14 mouse cellular contexts compared by ENCODE assay signal in genomic region chr2:148743001-148743400, GRCm38 (mm10). TPM values are rescaled to one million over a fixed set of nuclear protein-coding genes. Genes with fewer than 3 reads are reported as not detected.
DNase-seq lines count a peak whose midpoint lies in the region; ATAC-seq lines count a peak whose summit lies in the region.
"Had no signal": no experiment of that assay in that cellular context is flagged by ENCODE, and none has a peak within 500 bp of the region (broad histone marks: within the 10 kb centered on the region; RNA-seq: fewer than 3 reads in every experiment).

No protein-coding gene starts in this region.

- no peak overlapping the region for H3K4me2 ChIP-seq in intestine, embryonic 16.5 days (ENCODE audit: low read depth, low read length)
- H3K4me2 ChIP-seq: embryonic facial prominence, embryonic 13.5 days; heart, embryonic 13.5 days; liver, embryonic 11.5 days; neural tube, embryonic 12.5 days had no signal

- DNase-seq in layer of hippocampus, adult 11-12 months (ENCODE audit: low spot score): peak; percentile 33
- DNase-seq in layer of hippocampus, adult 9-10 months (ENCODE audit: low spot score): no peak
- DNase-seq in cerebellum, adult 9-11 months: peak; percentile 98
- peak; percentile 45 for DNase-seq in gastrocnemius, postnatal 14 days
- peak; percentile 35 to 65 for DNase-seq in right cerebral cortex, postnatal 36 days (ENCODE audit: low spot score in 2 of 2)
- no peak for DNase-seq in embryonic facial prominence, embryonic 10.5 days (ENCODE audit: low spot score)
- DNase-seq in spleen, adult 12 weeks (ENCODE audit: low spot score): no peak

- no peaks in the 10 kb centered on the region for H3K36me3 ChIP-seq in embryonic facial prominence, embryonic 10.5 days (replicated peaks)
- H3K36me3 ChIP-seq in intestine, embryonic 16.5 days (ENCODE audit: control insufficient read depth, insufficient read depth, low read length): no peaks in the 10 kb centered on the region
- H3K36me3 ChIP-seq: embryonic facial prominence, embryonic 13.5 days; heart, embryonic 13.5 days; neural tube, embryonic 12.5 days had no signal

- intact Hi-C loops in gastrocnemius, postnatal 14 days (cut with DNase I; ENCODE audit: low total_unique reads): no loop called here

- 79% methylated on average over 3 of the region's 3 CpGs for WGBS in embryonic facial prominence, embryonic 10.5 days
- WGBS in intestine, embryonic 16.5 days: 78% methylated on average over 3 of the region's 3 CpGs

- no peaks in the 10 kb centered on the region for H3K9me3 ChIP-seq in embryonic facial prominence, embryonic 10.5 days
- H3K9me3 ChIP-seq in intestine, embryonic 16.5 days (ENCODE audit: control insufficient read depth, low read length): no peaks in the 10 kb centered on the region
- H3K9me3 ChIP-seq: embryonic facial prominence, embryonic 13.5 days; neural tube, embryonic 12.5 days had no signal

- no peak overlapping the region for H3K27ac ChIP-seq in embryonic facial prominence, embryonic 10.5 days (replicated peaks)
- no peak overlapping the region for H3K27ac ChIP-seq in intestine, embryonic 16.5 days (ENCODE audit: low read length)
- H3K27ac ChIP-seq: embryonic facial prominence, embryonic 13.5 days; heart, embryonic 13.5 days; kidney, postnatal 0 days; neural tube, embryonic 12.5 days had no signal

- H3K4me1 ChIP-seq in embryonic facial prominence, embryonic 10.5 days: no peaks in the 10 kb centered on the region
- no peaks in the 10 kb centered on the region for H3K4me1 ChIP-seq in intestine, embryonic 16.5 days (ENCODE audit: control insufficient read depth, insufficient read depth, low read length)
- H3K4me1 ChIP-seq: embryonic facial prominence, embryonic 13.5 days; heart, embryonic 13.5 days; neural tube, embryonic 12.5 days had no signal

- no peak for ATAC-seq in intestine, embryonic 16.5 days

- no peak overlapping the region for H3K9ac ChIP-seq in intestine, embryonic 16.5 days (ENCODE audit: low read depth, low read length)
- H3K9ac ChIP-seq: embryonic facial prominence, embryonic 13.5 days; heart, embryonic 13.5 days; neural tube, embryonic 12.5 days had no signal

- no peaks in the 10 kb centered on the region for H3K27me3 ChIP-seq in embryonic facial prominence, embryonic 10.5 days (replicated peaks; ENCODE audit: low read depth, poor library complexity, severe bottlenecking)
- no peaks in the 10 kb centered on the region for H3K27me3 ChIP-seq in intestine, embryonic 16.5 days (replicated peaks; ENCODE audit: control insufficient read depth, insufficient read depth, low read length)
- H3K27me3 ChIP-seq: embryonic facial prominence, embryonic 13.5 days; heart, embryonic 13.5 days; neural tube, embryonic 12.5 days had no signal

- H3K4me3 ChIP-seq in embryonic facial prominence, embryonic 10.5 days: no peak overlapping the region
- H3K4me3 ChIP-seq in intestine, embryonic 16.5 days (ENCODE audit: low read length): no peak overlapping the region
- H3K4me3 ChIP-seq: embryonic facial prominence, embryonic 13.5 days; heart, embryonic 13.5 days; neural tube, embryonic 12.5 days had no signal

RNA-seq across cellular contexts. Expression of gene Cstl1, which starts 7.2 kb away (rescaled TPM):
- total RNA-seq in gastrocnemius, postnatal 14 days (2021): not detected
- polyA plus RNA-seq in embryonic facial prominence, embryonic 10.5 days (2016; fragmentation: Nextera tagmentation; extraction: Ambion mirVana): not detected in 2 replicates
- not detected in 2 replicates for polyA plus RNA-seq in intestine, embryonic 16.5 days (2015; fragmentation: Nextera tagmentation; extraction: Ambion mirVana)
- total RNA-seq: megakaryocyte, adult 5-6 weeks had no signal
- polyA plus RNA-seq: embryonic facial prominence, embryonic 13.5 days; heart, embryonic 13.5 days; kidney, postnatal 0 days; liver, embryonic 11.5 days; neural tube, embryonic 12.5 days had no signal

RNA-seq across cellular contexts. Expression of gene Napb, which starts 10.7 kb away (rescaled TPM):
- total RNA-seq in gastrocnemius, postnatal 14 days (2021): 1 to 10 TPM; 3.3 to 4.1 TPM
- polyA plus RNA-seq in embryonic facial prominence, embryonic 10.5 days (2016; fragmentation: Nextera tagmentation; extraction: Ambion mirVana): 5.7 and 6.0 TPM in 2 replicates
- polyA plus RNA-seq in intestine, embryonic 16.5 days (2015; fragmentation: Nextera tagmentation; extraction: Ambion mirVana): 3.1 and 3.3 TPM in 2 replicates

RNA-seq across cellular contexts. Expression of gene Cst11, which starts 28.3 kb away (rescaled TPM):
- not detected for total RNA-seq in gastrocnemius, postnatal 14 days (2021)
- not detected in 2 replicates for polyA plus RNA-seq in embryonic facial prominence, embryonic 10.5 days (2016; fragmentation: Nextera tagmentation; extraction: Ambion mirVana)
- polyA plus RNA-seq in intestine, embryonic 16.5 days (2015; fragmentation: Nextera tagmentation; extraction: Ambion mirVana): not detected in 2 replicates
- total RNA-seq: megakaryocyte, adult 5-6 weeks had no signal
- polyA plus RNA-seq: embryonic facial prominence, embryonic 13.5 days; heart, embryonic 13.5 days; kidney, postnatal 0 days; liver, embryonic 11.5 days; neural tube, embryonic 12.5 days had no signal

RNA-seq across cellular contexts. Expression of gene 8030411F24Rik, which starts 38.8 kb away (rescaled TPM):
- not detected for total RNA-seq in gastrocnemius, postnatal 14 days (2021)
- not detected in 2 replicates for polyA plus RNA-seq in embryonic facial prominence, embryonic 10.5 days (2016; fragmentation: Nextera tagmentation; extraction: Ambion mirVana)
- not detected in 2 replicates for polyA plus RNA-seq in intestine, embryonic 16.5 days (2015; fragmentation: Nextera tagmentation; extraction: Ambion mirVana)
- total RNA-seq: megakaryocyte, adult 5-6 weeks had no signal
- polyA plus RNA-seq: embryonic facial prominence, embryonic 13.5 days; heart, embryonic 13.5 days; kidney, postnatal 0 days; liver, embryonic 11.5 days; neural tube, embryonic 12.5 days had no signal

RNA-seq across cellular contexts. Expression of gene Cst12, which starts 46.2 kb away (rescaled TPM):
- not detected for total RNA-seq in gastrocnemius, postnatal 14 days (2021)
- polyA plus RNA-seq in embryonic facial prominence, embryonic 10.5 days (2016; fragmentation: Nextera tagmentation; extraction: Ambion mirVana): not detected in 2 replicates
- 0.44 TPM in 1 of 2 replicates, not detected in the other for polyA plus RNA-seq in intestine, embryonic 16.5 days (2015; fragmentation: Nextera tagmentation; extraction: Ambion mirVana)
- total RNA-seq: megakaryocyte, adult 5-6 weeks had no signal
- polyA plus RNA-seq: embryonic facial prominence, embryonic 13.5 days; heart, embryonic 13.5 days; kidney, postnatal 0 days; liver, embryonic 11.5 days; neural tube, embryonic 12.5 days had no signal

Comparison
In these comparisons a context has a peak if more than half of its experiments do, and no peak if none do; other contexts are left out.
1. DNase-seq: peak in layer of hippocampus, adult 11-12 months (single experiment), cerebellum, adult 9-11 months (single experiment), gastrocnemius, postnatal 14 days (single experiment) and right cerebral cortex, postnatal 36 days (2 of 2); none in layer of hippocampus, adult 9-10 months (single experiment), embryonic facial prominence, embryonic 10.5 days (single experiment) and spleen, adult 12 weeks (single experiment).